In the genomic region with DNA sequence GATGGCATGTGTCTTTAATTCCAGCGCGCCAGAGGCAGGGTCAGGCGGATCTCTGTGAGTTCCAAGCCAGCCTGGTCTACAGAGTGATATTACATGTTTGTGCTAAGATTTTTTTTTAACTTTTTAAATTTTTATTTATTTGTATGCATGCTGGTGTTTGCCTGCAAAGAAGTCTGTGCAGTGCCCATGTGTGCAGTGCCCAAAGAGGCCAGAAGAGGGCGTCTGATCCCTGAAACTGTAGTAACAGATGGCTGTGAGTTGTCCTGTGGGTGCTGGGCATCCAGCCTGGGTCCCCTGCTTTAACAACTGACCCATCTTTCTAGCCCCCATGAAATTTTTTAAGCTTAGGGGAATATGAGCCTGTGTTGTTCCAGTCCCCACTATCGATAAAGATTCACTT, we compare ENCODE assay signal across 16 mouse cellular contexts. TPM values are rescaled to one million over a fixed set of nuclear protein-coding genes. Genes with fewer than 3 reads are reported as not detected.
DNase-seq lines count a peak whose midpoint lies in the region; ATAC-seq and TF ChIP-seq lines count a peak whose summit lies in the region.
"Had no signal": no experiment of that assay in that cellular context is flagged by ENCODE, and none has a peak within 500 bp of the region (broad histone marks: within the 10 kb centered on the region; RNA-seq: fewer than 3 reads in every experiment).

No protein-coding gene starts in this region.

- intact Hi-C loops in left cerebral cortex, adult 2 months (cut with DNase I): no loop called here
- intact Hi-C loops in left cerebral cortex, postnatal 25 days (cut with DNase I): no loop called here

- peak; percentile 16; the same call in 1 of the 2 replicates for TF ChIP-seq CTCF in left cerebral cortex, adult 2 months (IDR thresholded peaks at IDR 0.05)

- H3K27ac ChIP-seq in left cerebral cortex, adult 2 months: no peak overlapping the region
- H3K27ac ChIP-seq: embryonic facial prominence, embryonic 12.5 days; limb, embryonic 13.5 days; midbrain, embryonic 15.5 days had no signal

- ATAC-seq in activated CD4-positive, CD25-positive, alpha-beta regulatory T cell, adult 4 months: no peak
- ATAC-seq: forebrain, embryonic 16.5 days; inflammation-experienced regulatory T-cells, adult 6 months; midbrain, embryonic 15.5 days had no signal

- no peak overlapping the region for H3K4me3 ChIP-seq in left cerebral cortex, adult 2 months
- H3K4me3 ChIP-seq: embryonic facial prominence, embryonic 12.5 days; limb, embryonic 13.5 days; midbrain, embryonic 15.5 days had no signal

- DNase-seq in left cerebral cortex, adult 2 months (ENCODE audit: extremely low spot score in 1 of 2, low spot score in 2 of 2): no peak
- no peak for DNase-seq in left cerebral cortex, postnatal 25 days (ENCODE audit: low spot score in 2 of 2)
- peak; percentile 37 for DNase-seq in thymus, postnatal 4 days
- DNase-seq in thymus, postnatal 10 days (ENCODE audit: low spot score in 2 of 2): no peak
- DNase-seq in ZHBTc4 (ENCODE audit: low read depth, low spot score): peak; percentile 63
- peak; percentile 53 for DNase-seq in testis, postnatal 10 days (ENCODE audit: low spot score)
- DNase-seq in cerebellum, postnatal 36 days: no peak
- DNase-seq: adrenal gland, adult 8-10 months; cerebellum, adult 2 months; kidney, postnatal 14 days had no signal

RNA-seq across cellular contexts. Expression of a gene that starts 19.8 kb away (rescaled TPM):
- total RNA-seq in left cerebral cortex, adult 2 months (2021): 10 to 100 TPM; 54.1 to 55.2 TPM
- 10 to 100 TPM; 52.3 to 57.2 TPM for total RNA-seq in left cerebral cortex, postnatal 25 days (2021)
- polyA plus RNA-seq in activated CD4-positive, CD25-positive, alpha-beta regulatory T cell, adult 4 months (2017; shearing (Covaris generic)): 1 to 10 TPM; 2.2 to 5.3 TPM

Comparison
In these comparisons a context has a peak if more than half of its experiments do, and no peak if none do; other contexts are left out.
1. DNase-seq: peak in thymus, postnatal 4 days (single experiment), ZHBTc4 (single experiment) and testis, postnatal 10 days (single experiment); none in left cerebral cortex, adult 2 months (0 of 2), left cerebral cortex, postnatal 25 days (0 of 2), thymus, postnatal 10 days (0 of 2) and cerebellum, postnatal 36 days (0 of 2).